Mouse (Mus musculus) inflammation-experienced regulatory T-cells, adult 6 months (primary cell): ENCODE measurements around the gene Copa. TPM values are rescaled to one million over a fixed set of nuclear protein-coding genes. Genes with fewer than 3 reads are reported as not detected.

Source experiments
- ATAC-seq: one replicate; pipeline ENCODE4 v1.8.0; 2017
- polyA plus RNA-seq, 3 experiments: library from polyadenylated mRNA; unstranded; fragments of 100-300 nt; shearing (Covaris generic); gene quantifications; one replicate each; pipeline ENCODE4 v1.2.1; 2017

The Copa gene
- polyA plus RNA-seq, 3 experiments from 2014 or later = 94.5 to 111 (median 98.0) TPM

DNA sequence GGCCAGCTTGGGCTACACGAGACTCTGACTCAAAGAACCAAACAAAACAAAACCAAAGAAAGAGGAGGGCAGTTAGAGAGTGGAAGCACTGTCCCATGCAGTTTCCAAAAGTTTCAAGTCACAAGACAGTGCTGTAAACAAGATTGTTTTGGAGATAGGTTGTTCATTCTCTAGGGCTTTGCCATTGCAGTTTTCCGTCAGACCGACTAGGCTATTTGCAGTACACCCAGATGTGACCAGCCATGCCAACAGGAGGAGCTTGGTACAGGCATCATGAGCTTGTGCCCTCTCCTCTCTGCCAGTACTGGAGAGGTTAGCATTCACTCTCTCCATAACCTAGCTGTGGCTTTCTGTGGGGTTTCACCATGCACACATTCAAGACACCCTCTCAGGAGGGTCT is 11.2 kb downstream of the Copa start:
- ATAC-seq = no peak

DNA sequence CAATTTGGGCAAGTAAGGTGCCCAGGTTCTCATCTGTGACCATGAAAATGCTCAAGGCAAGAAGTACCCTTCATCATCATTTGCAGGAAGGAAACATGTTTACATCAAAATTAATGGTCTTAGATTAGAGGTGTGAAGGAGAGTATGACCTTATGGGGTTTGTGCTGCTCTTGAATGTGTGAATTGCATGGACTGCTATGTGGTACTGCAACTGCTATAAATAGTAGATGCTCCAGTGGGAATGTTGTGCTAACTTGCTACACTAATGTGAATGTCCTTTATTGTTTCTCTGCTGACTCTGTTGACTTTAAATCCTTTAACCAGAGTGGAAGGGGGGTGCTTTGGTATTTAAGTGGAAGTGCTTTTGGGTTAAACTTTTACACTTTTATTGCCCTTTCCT is 12.0 kb downstream of the Copa start:
- ATAC-seq = no peak

DNA sequence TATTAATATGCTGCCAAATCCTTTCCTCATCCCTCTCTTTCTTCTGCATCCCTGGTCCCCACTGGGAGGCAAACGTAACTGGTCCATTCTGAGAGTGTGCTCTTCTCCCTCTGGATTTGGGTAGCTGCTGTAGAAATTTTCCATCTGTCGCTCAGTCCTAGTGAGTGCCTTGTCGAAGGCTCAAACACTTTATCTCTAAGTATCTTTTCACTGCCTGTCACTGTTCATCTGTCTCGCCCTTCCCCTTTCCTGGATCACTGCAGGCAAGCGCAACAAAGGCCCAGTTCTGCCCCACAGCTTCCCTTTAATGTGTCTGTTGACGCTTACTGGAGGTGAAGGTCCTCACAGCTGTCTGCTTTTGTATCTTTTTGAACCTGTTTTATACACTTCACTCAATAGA is 12.9 kb downstream of the Copa start:
- no peak for ATAC-seq

DNA sequence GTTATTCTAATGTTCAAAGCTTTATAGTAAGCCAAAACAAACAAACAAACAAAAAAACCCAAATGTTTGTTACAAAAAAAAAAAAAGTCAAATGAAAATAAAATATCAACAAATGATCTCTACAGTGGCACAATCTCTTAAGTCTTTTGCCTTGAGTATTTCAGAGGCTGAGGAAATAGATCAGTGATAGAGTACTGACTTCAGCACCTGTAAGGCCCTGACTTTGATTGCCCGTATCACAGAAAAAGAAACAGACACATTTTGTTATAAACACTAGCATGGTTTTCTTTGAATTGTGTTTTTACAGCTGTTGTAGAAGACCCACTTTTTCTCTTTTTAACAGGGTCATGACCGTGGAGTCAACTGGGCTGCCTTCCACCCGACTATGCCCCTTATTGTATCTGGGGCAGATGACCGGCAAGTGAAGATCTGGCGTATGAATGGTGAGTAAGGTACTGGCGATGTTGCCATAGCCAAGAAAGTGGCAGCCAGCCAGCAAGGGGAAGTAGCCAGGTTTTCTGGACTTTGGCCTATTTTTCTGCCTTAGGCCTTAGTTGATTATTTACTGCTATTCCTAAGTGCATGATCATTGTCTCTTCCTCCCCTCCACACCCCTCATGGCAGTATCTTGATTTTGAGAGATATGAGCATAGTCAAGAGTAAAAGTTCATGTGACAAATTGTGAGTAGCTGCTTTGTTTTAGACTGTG is 17.1 kb downstream of the Copa start:
- no peak for ATAC-seq

DNA sequence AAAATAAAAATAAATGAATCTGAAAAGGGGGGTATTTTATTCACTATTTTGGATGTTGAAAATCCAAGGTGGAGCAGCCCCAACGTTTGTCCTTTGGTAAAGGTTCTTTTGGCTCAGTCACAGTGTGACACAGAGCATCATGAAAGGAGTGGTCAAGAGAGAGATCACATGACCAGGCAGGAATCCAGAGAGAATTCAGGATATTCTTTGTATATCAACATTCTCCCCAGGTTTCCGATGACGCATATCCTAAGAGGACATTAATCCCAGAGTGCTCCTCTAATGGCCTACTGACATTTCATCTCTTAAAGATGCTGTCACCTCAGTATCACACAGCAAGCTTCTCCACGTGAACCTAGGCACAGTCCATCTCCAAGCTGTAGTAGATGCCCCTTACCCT is 21.3 kb downstream of the Copa start:
- ATAC-seq = no peak

DNA sequence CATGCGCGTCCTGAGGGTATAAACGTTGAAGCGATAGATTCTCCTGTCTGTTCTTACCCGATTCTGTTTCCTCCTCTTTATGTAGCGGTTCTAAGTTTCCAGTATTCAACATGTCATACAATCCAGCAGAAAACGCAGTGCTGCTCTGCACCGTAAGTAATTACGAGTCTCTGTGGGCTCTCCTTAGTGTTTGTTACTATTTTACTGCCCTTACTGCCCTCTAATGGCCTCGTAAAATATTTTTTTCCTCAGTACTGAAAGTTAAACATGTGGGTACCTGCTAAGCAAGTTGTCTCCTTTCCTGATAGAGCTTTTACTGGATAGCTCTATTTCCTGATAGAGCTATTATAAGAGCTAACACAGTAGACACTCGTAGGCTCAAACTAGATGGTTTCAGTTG is 22.8 kb downstream of the Copa start:
- ATAC-seq = no peak

DNA sequence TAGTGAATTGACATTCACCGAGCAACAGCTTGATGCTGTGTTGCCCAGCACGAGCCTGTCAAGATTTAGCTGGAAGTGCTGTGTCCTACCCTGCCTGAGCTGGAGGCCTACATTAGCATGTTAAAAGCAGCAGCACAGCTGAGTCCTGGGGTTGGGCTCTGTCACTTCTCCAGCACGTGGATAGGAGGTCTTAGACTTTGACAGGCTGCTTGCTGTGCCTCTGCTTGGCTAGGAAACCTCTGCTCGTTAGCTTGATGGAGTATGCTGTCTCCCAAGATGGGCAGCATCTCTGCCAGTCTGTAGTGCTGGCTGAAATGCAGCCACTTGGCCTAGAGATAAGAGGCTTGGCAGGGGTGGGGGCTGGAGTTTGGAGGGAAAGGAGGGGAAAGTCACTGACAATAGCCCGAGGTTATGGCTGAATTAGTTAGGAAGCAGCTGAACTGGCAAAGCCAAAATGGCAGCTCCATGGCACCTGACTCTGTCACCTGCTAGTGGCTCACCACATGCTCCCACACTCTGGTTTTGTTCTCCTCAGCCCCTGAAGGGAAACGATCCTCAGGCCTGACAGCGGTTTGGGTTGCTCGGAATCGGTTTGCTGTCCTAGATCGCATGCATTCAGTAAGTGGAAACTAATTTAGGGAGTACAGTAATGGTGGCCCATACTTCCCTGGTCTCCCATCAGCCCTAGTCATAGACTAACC is 25.6 kb downstream of the Copa start:
- ATAC-seq = no peak

DNA sequence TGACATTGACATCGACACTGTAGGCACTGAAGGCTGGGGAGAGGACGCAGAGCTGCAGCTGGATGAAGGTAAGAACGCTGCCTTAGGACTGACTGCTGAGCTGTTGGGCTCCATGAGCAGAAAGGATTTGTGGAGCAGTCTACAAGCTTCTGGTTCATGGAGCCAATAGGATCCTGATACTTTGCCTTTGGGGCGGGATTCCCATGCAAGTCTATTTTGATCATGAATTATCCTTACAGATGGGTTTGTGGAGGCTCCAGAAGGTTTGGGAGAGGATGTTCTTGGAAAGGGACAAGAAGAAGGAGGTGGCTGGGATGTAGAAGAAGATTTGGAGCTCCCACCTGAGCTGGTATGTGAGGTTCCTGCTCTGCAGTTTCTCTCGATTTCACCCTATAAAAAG is 34.6 kb downstream of the Copa start:
- no peak for ATAC-seq

DNA sequence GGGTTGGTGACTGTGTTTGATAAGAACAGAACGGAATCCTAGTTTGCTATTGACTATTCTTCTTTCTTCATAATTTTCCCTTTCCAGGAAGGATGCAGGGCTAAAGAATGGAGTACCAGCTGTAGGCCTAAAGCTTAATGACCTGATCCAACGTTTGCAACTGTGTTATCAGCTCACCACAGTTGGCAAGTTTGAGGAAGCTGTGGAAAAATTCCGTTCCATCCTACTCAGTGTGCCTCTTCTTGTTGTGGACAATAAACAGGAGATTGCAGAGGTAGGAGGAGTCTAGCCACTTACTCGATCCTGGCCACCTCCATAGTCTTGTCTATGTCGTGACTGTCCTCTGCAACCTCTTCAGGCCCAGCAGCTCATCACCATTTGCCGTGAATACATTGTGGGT is 36.8 kb downstream of the Copa start:
- no peak for ATAC-seq

DNA sequence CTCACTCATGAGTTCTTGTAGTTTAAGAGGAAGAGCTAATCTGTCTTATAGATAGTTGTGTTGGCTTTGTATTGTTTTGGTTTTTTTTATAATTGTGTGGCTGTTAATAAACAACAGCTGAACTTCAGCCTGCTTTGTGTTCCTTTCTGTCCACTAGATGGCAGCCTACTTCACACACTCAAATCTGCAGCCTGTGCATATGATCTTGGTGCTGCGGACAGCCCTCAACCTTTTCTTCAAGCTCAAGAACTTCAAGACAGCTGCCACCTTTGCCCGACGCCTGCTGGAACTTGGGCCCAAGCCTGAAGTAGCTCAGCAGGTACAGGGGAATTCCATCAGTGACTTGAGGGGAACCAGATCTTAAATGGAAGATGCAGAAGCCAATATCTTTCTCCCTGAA is 37.4 kb downstream of the Copa start:
- ATAC-seq = peak; percentile 80

DNA sequence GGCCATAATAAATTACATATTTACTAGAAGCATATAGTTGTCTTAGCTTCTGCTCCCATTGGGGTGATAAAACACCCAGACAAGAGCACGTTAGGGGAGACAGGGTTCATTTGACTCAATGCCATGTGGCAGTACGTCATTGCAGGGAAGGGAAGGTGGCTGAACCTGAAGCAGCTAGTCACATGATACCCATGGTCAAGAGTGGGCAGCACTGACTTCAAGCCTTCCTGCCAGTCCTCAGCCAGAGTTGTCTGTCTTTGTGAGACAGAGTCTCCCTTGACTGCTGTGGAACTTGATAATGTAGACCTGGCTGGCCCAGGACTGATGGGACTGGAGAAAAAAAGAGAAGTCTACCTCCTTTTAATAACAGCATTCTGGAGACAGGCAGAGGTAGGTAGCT is 40.3 kb downstream of the Copa start:
- ATAC-seq = no peak

DNA sequence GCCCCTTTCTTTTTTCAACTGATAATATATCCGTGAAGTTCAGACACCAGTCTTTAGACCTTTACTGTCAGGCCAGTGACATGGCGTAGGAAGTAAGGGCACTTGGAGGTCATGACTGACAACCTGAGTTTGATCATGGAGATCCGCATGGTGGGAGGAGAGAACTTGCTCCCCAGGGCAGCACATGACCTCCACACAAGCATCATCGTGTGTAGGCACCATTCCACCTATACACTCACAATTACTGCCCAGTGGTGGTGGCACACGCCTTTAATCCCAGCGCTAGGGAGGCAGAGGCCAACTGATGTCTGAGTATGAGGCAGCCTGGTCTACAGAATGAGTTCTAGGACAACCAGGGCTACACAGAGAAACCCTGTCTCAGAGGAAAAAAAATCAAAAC is 42.2 kb downstream of the Copa start:
- no peak for ATAC-seq

DNA sequence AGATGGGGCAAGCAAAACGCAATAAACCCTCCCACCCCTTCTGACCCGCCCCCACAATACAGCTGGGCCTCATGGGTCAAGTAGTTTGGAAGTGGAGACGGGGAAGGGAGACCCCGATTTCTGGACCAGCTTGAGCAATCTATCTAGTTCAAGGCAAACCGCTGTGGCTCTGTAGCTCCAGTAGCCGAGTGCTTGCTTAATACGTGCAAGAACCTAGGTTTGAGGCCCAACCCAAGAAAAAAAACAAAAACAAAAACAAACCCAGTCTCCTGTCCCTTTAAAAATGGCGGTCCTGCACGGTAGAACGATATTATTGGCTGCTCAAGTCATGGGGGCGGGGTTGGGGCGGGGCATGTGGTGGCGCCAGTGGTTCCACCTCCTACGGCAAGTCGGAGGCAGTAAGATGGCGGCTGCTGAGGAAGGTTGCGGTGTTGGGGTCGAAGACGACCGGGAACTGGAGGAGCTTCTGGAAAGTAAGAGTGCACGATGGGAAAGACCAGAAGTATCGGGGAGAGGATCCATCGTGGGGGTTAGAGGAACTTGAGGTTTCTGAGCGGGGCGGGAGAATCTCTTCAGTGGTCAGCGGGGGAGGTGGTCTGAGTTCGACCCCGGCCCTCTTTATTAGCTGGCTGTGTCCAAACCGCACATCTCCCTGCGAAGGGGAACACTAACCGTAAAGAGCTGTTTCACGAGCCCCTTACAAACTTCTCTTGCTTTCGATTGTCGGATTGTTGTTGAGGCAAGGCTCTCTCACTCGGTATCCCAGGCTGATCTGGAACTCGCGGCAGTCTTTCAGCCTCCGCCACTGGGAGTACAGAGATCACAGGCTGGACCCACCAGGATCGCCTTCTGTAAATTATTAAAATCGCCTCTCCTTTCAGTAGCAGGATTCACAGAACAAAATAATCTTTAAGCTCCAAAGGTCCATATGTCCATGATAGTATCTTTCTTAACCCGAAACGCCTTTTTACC is 44.3 kb downstream of the Copa start, which contains the start of gene Pex19:
Pex19 (plus strand) TSS at position 380 of the 972 bp plus-strand sequence.
- peak; percentile 93 for ATAC-seq

DNA sequence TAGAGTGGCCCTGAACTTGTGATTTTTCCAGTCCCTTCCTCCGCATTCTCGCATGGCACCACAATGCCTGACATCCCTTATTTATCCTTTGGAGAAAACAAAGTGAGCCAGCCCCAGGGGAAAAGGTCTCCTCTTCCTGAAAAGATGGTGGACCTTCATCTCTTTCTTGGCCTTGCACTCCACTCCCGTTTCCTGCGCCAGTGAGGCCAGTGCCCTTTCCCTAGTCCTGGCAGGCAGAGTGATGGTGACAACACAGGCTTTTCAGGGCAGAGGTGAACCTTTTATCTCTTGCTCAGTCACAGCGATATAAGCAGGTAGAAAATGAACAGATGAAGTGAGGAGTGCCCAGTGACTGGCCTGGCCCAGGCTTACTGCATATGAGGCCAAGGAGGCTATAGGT is 45.2 kb downstream of the Copa start:
- no peak for ATAC-seq

DNA sequence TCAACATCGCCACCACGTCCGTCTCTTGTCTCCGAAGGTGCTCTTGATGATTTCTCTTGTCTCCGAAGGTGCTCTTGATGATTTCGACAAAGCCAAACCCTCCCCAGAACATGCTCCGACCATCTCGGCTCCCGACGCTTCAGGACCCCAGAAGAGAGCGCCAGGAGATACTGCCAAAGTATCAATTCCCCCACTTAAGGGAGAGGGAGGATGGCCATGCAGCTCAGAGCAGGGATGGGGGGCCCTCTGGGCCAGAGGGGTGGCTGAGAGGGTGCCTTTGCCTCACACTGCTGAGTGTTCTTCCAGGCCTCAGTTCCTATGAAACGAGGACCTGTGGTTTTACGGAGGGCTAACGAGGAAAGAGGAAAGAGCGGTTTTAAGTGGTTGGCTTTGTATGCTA is 46.2 kb downstream of the Copa start:
- ATAC-seq = no peak

DNA sequence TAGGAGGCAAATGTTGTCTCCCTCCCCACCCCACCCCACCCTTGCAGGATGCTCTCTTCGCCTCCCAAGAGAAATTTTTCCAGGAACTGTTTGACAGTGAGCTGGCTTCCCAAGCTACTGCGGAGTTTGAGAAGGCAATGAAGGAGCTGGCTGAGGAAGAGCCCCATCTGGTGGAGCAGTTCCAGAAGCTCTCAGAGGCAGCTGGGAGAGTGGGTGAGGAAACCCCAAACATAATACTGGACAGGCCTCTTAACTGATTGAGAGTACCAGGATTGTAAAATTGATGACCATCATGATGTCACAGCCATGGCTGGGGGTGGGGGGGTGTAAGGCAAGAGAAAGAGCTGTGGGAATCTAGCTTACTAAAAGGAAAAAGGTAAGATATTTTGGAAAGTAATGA is 46.8 kb downstream of the Copa start:
- no peak for ATAC-seq

DNA sequence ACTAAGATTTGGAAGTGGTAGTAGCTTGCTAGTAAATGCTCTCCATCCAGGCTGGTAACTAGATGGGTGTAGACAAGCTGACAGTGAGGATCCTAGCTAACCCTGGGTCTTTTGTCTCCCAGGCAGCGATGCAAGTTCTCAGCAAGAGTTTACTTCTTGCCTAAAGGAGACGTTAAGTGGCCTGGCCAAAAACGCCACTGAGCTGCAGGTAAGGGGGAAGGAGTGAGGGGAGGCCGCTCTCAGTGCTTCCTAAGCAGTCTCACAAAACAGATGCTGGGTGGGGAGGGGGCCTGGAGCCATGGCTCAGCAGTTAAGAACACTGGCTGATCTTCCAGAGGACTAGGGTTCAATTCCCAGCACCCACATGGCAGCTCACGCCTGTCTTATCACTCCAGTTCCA is 47.5 kb downstream of the Copa start:
- no peak for ATAC-seq

DNA sequence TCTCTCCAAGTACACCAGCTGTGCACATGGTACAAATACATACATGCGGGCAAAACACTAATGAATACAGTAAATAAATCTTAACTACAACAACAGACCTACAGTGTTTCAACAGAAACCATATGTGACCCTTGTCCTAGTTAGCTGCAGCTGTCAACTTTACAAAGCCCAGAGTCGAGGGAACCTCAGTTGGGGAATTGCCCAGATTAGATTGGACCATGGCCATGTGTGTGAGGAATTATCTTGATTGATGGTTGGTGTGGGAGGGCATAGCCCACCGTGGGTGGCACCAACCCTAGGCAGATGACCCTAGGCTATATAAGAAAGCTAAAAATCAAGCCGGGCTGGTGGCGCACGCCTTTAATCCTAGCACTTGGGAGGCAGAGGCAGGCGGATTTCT is 50.0 kb downstream of the Copa start:
- no peak for ATAC-seq

DNA sequence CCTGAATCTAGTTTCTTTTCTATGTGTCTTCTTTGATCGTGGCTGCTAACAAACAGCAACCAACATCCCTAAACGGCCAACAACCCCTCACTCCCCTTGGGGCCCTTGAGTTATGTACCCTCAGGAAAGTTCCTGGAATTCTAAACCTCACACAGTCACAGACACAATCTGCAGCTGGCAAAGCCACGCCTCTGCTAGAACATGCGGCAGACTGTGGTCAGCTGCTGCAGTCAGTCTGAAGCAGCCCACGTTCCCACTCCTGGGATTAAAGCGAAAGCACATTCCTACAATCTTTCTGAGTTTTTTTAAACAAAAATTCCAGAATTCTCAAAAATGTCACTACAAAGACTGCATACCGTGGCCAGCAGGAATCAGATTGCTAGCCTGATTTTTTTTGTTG is 51.2 kb downstream of the Copa start:
- no peak for ATAC-seq

DNA sequence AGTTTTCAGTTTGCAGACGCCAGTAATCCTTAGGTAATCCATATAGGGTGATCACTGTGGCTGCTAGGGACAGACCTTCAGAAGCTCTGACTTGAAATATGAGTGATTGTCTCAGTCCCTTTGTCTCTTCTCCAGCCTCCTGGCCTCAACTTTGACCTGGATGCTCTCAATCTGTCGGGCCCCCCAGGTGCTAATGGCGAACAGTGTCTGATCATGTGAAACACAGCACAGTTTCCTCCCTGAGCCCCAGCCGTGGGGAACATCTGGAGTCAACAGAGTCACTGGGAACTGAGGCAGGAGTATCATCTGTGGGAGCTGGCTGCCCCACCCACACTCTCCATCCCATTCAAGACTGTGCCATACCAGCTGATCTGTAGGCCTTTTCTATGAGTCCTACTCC is 51.7 kb downstream of the Copa start:
- no peak for ATAC-seq

DNA sequence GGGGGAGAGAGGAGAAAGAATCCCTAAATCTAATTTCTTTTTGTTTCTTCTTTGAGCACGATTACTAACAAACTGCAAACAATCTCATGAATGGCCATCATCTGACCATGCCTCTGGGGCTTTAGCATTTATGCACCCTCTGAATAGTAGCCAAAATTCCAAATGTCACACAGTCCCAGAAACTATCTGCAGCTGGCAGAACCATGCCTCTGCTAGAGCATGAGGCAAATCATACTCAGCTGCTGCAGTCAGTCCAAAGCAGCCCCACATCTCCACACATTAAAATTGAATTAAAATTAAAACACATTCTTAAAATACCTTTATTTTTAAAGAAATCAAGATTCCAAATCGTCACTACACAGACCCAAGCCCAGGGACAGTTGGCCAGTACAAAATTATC is 57.8 kb downstream of the Copa start:
- no peak for ATAC-seq

DNA sequence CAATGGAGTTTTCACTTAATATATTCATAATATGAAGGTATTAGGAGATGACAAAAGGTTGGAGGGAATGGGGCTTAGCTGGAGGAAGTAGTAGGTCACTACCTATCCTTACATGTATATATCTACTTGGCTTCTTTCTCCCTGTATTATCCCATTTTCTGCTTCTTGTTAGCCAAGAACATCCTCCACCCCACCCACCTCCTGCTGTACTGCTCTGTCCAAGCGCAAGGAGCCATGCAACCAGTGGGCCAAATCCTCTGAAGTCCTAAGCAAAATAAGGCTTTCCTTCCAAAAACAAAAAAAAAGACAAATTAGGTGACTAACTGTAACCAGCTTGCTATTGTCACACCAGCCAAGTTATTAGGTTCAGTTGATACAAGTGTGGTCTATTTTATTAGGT is 58.5 kb downstream of the Copa start:
- ATAC-seq = no peak

DNA sequence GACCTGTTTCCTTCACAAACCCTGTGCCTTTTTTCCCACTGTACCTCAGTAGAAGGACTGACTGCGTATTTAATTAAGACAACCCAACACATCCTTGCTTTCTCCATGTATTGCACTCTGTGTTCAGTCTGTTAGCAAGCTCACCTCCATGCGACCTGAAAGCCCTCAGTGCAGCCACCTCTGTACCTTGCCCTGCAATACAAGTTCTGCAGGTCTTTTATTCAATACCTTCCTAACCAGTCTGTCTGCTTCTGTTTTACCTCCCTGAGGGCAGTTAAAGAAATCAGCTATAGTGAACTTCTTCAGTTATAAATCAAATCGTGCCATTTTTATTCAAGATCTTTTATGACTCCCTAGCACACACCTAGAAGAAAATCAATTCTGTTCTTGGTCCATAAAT is 59.2 kb downstream of the Copa start:
- no peak for ATAC-seq
